Mouse (Mus musculus) B cell, adult 2 months (primary cell): Measurements from ENCODE around the gene Zfp51.
"Not testable (repeated sequence)": the region's sequence is repeated elsewhere in the genome, so short reads cannot be mapped to it uniquely, and the experiment has no call there.

Experiments
- DNase-seq, 2 experiments: peaks; one replicate each; pipeline ENCODE4 v3.0.0; 2022

The Zfp51 gene

GRCm38 (mm10) chr17:21450138-21450704 is at the start of gene Zfp51:
Zfp51 (plus strand) TSS chr17:21450374.
- peak; percentile 93 to 95 for DNase-seq

GRCm38 (mm10) chr17:21422664-21423599 is 27.2 kb upstream of the Zfp51 start, which contains the start of gene Zfp54:
Zfp54 (plus strand) TSS chr17:21423227.
- peak; percentile 71 to 72 for DNase-seq

GRCm38 (mm10) chr17:21438806-21439400 is 11.3 kb upstream of the Zfp51 start:
- not testable (repeated sequence) for DNase-seq

GRCm38 (mm10) chr17:21449669-21450068 is 505 bp upstream of the Zfp51 start:
- DNase-seq, result peak; percentile 77 to 83

GRCm38 (mm10) chr17:21463550-21463949 is 13.4 kb downstream of the Zfp51 start:
- DNase-seq, result no peak

GRCm38 (mm10) chr17:21472032-21472652 is 22.0 kb downstream of the Zfp51 start:
- DNase-seq, result no peak

GRCm38 (mm10) chr17:21472653-21473307 is 22.6 kb downstream of the Zfp51 start:
- DNase-seq, result no peak

GRCm38 (mm10) chr17:21473362-21474190 is 23.4 kb downstream of the Zfp51 start:
- DNase-seq, result peak; percentile 35 to 52

- peak; percentile 16 to 39 for DNase-seq
Measured at GRCm38 (mm10) chr17:21474729-21475128, 24.6 kb downstream of the Zfp51 start.

GRCm38 (mm10) chr17:21475290-21475689 is 25.1 kb downstream of the Zfp51 start:
- DNase-seq, result not testable (repeated sequence)

GRCm38 (mm10) chr17:21476351-21476750 is 26.2 kb downstream of the Zfp51 start:
- DNase-seq, result not testable (repeated sequence)

GRCm38 (mm10) chr17:21478103-21478777 is 28.1 kb downstream of the Zfp51 start:
- DNase-seq, result peak; percentile 31 to 36

- DNase-seq, result peak; percentile 86 to 88
Measured at GRCm38 (mm10) chr17:21488760-21489499, 38.8 kb downstream of the Zfp51 start, which contains the start of gene Zfp53. Zfp53 (plus strand) TSS chr17:21488998.

- DNase-seq, result no peak
Measured at GRCm38 (mm10) chr17:21489500-21490001, 39.4 kb downstream of the Zfp51 start.

- DNase-seq, result no peak
Measured at GRCm38 (mm10) chr17:21501365-21501764, 51.2 kb downstream of the Zfp51 start.

- DNase-seq, result no peak
Measured at GRCm38 (mm10) chr17:21504524-21504923, 54.4 kb downstream of the Zfp51 start.

- no peak for DNase-seq
Measured at GRCm38 (mm10) chr17:21506258-21506657, 56.1 kb downstream of the Zfp51 start.

GRCm38 (mm10) chr17:21509756-21510155 is 59.6 kb downstream of the Zfp51 start:
- no peak for DNase-seq
